Mouse (Mus musculus) megakaryocyte, embryonic 14.5 days (primary cell): Measurements from ENCODE around the gene Fam160a2. TPM values are rescaled to one million over a fixed set of nuclear protein-coding genes. Genes with fewer than 3 reads are reported as not detected.

Source experiments
- H3K27me3 ChIP-seq: replicated peaks from 2 replicates; pipeline ENCODE3; 2012; ENCODE audit warnings: inconsistent platforms
- H3K36me3 ChIP-seq: replicated peaks from 2 replicates; pipeline ENCODE3; 2012; ENCODE audit warnings: low read length, inconsistent platforms, mixed read lengths
- H3K4me1 ChIP-seq: 2 replicates; pipeline ENCODE4 v1.6.1; 2012; ENCODE audit warnings: inconsistent platforms
- H3K4me3 ChIP-seq: replicated peaks from 2 replicates; pipeline ENCODE3; 2012; ENCODE audit warnings: moderate library complexity, mild to moderate bottlenecking, inconsistent platforms
- H3K9me3 ChIP-seq: 2 replicates; pipeline ENCODE4 v1.6.1; 2012; ENCODE audit warnings: inconsistent platforms
- FLI1 ChIP-seq: IDR thresholded peaks from 2 replicates; pipeline ENCODE4 v1.6.1; 2012; ENCODE audit warnings: low read length, inconsistent platforms, mixed read lengths
- GATA1 ChIP-seq: IDR thresholded peaks from 3 replicates; pipeline ENCODE4 v1.6.1; 2012; ENCODE audit warnings: mixed read lengths, low read length, inconsistent platforms, borderline replicate concordance
- polyA plus RNA-seq: library from polyadenylated mRNA; stranded (reverse); fragments of >175 nt; gene quantifications from 2 replicates; pipeline ENCODE4 v1.2.3, GENCODE M21; 2012; ENCODE audit warnings: low replicate concordance; ENCODE audit not compliant: insufficient read depth

Fam160a2 gene
- polyA plus RNA-seq, 1 experiment: 32.3 TPM

- TF ChIP-seq GATA1 (no peak), FLI1 (no peak)
- no peak overlapping the region for H3K4me3 ChIP-seq
- peaks cover 27% of the 10 kb centered on the region for H3K36me3 ChIP-seq
- no peaks in the 10 kb centered on the region for H3K27me3 ChIP-seq
- no peaks in the 10 kb centered on the region for H3K9me3 ChIP-seq
- peaks cover 44% of the 10 kb centered on the region for H3K4me1 ChIP-seq
These were observed 4.6 kb downstream of the Fam160a2 start for GRCm38 (mm10) chr7:105395131-105395820.

GRCm38 (mm10) chr7:105394606-105395005, 5.2 kb downstream of the Fam160a2 start:
- Histone ChIP-seq H3K4me3 (no peak overlapping the region), H3K27me3 (no peaks in the 10 kb centered on the region), H3K4me1 (peaks cover 43% of the 10 kb centered on the region), H3K9me3 (no peaks in the 10 kb centered on the region), H3K36me3 (peaks cover 34% of the 10 kb centered on the region)
- TF ChIP-seq GATA1 (no peak), FLI1 (no peak)

GRCm38 (mm10) chr7:105390236-105390635, 9.6 kb downstream of the Fam160a2 start:
- H3K9me3 ChIP-seq: no peaks in the 10 kb centered on the region
- H3K4me1 ChIP-seq: peaks cover 2% of the 10 kb centered on the region; the same call in 1 of the 2 replicates
- peaks cover 74% of the 10 kb centered on the region for H3K36me3 ChIP-seq
- no peak overlapping the region for H3K4me3 ChIP-seq
- TF ChIP-seq FLI1: no peak
- no peak for TF ChIP-seq GATA1
- no peaks in the 10 kb centered on the region for H3K27me3 ChIP-seq

- peaks cover 90% of the 10 kb centered on the region for H3K36me3 ChIP-seq
- TF ChIP-seq GATA1 (no peak), FLI1 (no peak)
- H3K4me3 ChIP-seq: no peak overlapping the region
- H3K4me1 ChIP-seq: no peaks in the 10 kb centered on the region
- H3K27me3 ChIP-seq: no peaks in the 10 kb centered on the region
- no peaks in the 10 kb centered on the region for H3K9me3 ChIP-seq
These were observed 12.2 kb downstream of the Fam160a2 start for GRCm38 (mm10) chr7:105387696-105388095.

- Histone ChIP-seq H3K27me3 (no peaks in the 10 kb centered on the region), H3K4me1 (no peaks in the 10 kb centered on the region), H3K36me3 (peaks cover 99% of the 10 kb centered on the region), H3K9me3 (no peaks in the 10 kb centered on the region), H3K4me3 (no peak overlapping the region)
- TF ChIP-seq GATA1: no peak
- no peak for TF ChIP-seq FLI1
These were observed 19.5 kb downstream of the Fam160a2 start for GRCm38 (mm10) chr7:105380329-105380728.

- H3K27me3 ChIP-seq: no peaks in the 10 kb centered on the region
- no peak within 1 kb of the TSS for H3K4me3 ChIP-seq
- peaks cover 24% of the 10 kb centered on the region for H3K4me1 ChIP-seq
- H3K9me3 ChIP-seq: no peaks in the 10 kb centered on the region
- no peak for TF ChIP-seq GATA1
- TF ChIP-seq FLI1: no peak
- H3K36me3 ChIP-seq: peaks cover 60% of the 10 kb centered on the region
These were observed 25.0 kb downstream of the Fam160a2 start, which contains the start of gene Gm5901 for GRCm38 (mm10) chr7:105374866-105375265. TSS of gene Gm5901 (plus strand) at chr7:105375038.

GRCm38 (mm10) chr7:105373976-105374375, 25.9 kb downstream of the Fam160a2 start:
- H3K4me1 ChIP-seq: peaks cover 24% of the 10 kb centered on the region
- H3K4me3 ChIP-seq: no peak overlapping the region
- H3K9me3 ChIP-seq: no peaks in the 10 kb centered on the region
- H3K36me3 ChIP-seq: peaks cover 51% of the 10 kb centered on the region
- no peaks in the 10 kb centered on the region for H3K27me3 ChIP-seq
- no peak for TF ChIP-seq GATA1
- TF ChIP-seq FLI1: no peak

GRCm38 (mm10) chr7:105373509-105373908, 26.3 kb downstream of the Fam160a2 start:
- peak overlapping the region; percentile 34 for H3K4me3 ChIP-seq
- H3K9me3 ChIP-seq: no peaks in the 10 kb centered on the region
- TF ChIP-seq GATA1: no peak
- no peak for TF ChIP-seq FLI1
- peaks cover 24% of the 10 kb centered on the region for H3K4me1 ChIP-seq
- H3K27me3 ChIP-seq: no peaks in the 10 kb centered on the region
- H3K36me3 ChIP-seq: peaks cover 47% of the 10 kb centered on the region

- no peaks in the 10 kb centered on the region for H3K9me3 ChIP-seq
- peaks cover 41% of the 10 kb centered on the region for H3K36me3 ChIP-seq
- H3K4me1 ChIP-seq: peaks cover 24% of the 10 kb centered on the region
- TF ChIP-seq FLI1 (no peak), GATA1 (no peak)
- H3K4me3 ChIP-seq: no peak overlapping the region
- no peaks in the 10 kb centered on the region for H3K27me3 ChIP-seq
These were observed 26.9 kb downstream of the Fam160a2 start for GRCm38 (mm10) chr7:105372912-105373311.

- Histone ChIP-seq H3K4me3 (no peak overlapping the region), H3K27me3 (no peaks in the 10 kb centered on the region), H3K9me3 (no peaks in the 10 kb centered on the region), H3K4me1 (peaks cover 14% of the 10 kb centered on the region), H3K36me3 (peaks cover 6% of the 10 kb centered on the region)
- TF ChIP-seq GATA1 (no peak), FLI1 (no peak)
These were observed 31.3 kb downstream of the Fam160a2 start for GRCm38 (mm10) chr7:105368521-105368920.

- H3K4me3 ChIP-seq: no peak within 1 kb of the TSS
- no peaks in the 10 kb centered on the region for H3K9me3 ChIP-seq
- TF ChIP-seq GATA1: no peak
- H3K4me1 ChIP-seq: peaks cover 8% of the 10 kb centered on the region
- H3K27me3 ChIP-seq: no peaks in the 10 kb centered on the region
- H3K36me3 ChIP-seq: peaks cover 6% of the 10 kb centered on the region
These were observed 31.9 kb downstream of the Fam160a2 start, which contains the start of gene Olfr692 for GRCm38 (mm10) chr7:105367930-105368329. TSS of gene Olfr692 (plus strand) at chr7:105368230.
